Mouse (Mus musculus) midbrain, embryonic 14.5 days (tissue): Measurements from ENCODE around the gene Ptpra. TPM values are rescaled to one million over a fixed set of nuclear protein-coding genes. Genes with fewer than 3 reads are reported as not detected.
"Not testable (repeated sequence)": the region's sequence is repeated elsewhere in the genome, so short reads cannot be mapped to it uniquely, and the experiment has no call there.

Experiments
- ATAC-seq: fragments of 200-750 bp; cut with Nextera tagmentation; 2 replicates; pipeline ENCODE4 v1.8.0; 2017; ENCODE audit warnings: moderate number of reproducible peaks, moderate library complexity; ENCODE audit not compliant: low FRiP score, low TSS enrichment
- DNase-seq: peaks from one replicate; pipeline ENCODE4 v3.0.0-alpha.2; 2015
- H3K27ac ChIP-seq: fragments of 300-500 bp; sonication (generic); replicated peaks from 2 replicates; pipeline ENCODE4 v1.5.1; 2014; ENCODE audit warnings: mild to moderate bottlenecking, low read depth, low read length, moderate library complexity
- H3K27me3 ChIP-seq: fragments of 300-500 bp; sonication (generic); 2 replicates; pipeline ENCODE4 v1.6.1; 2014; ENCODE audit warnings: low read length, control low read depth, mixed read lengths; ENCODE audit not compliant: control insufficient read depth, insufficient read depth
- H3K36me3 ChIP-seq: fragments of 300-500 bp; sonication (generic); 2 replicates; pipeline ENCODE4 v1.6.1; 2014; ENCODE audit warnings: low read length, control low read depth; ENCODE audit not compliant: control insufficient read depth, insufficient read depth
- H3K4me1 ChIP-seq: fragments of 300-500 bp; sonication (generic); 2 replicates; pipeline ENCODE4 v1.6.1; 2014; ENCODE audit warnings: mild to moderate bottlenecking, antibody characterized with exemption, low read length, control low read depth; ENCODE audit not compliant: control insufficient read depth, insufficient read depth
- H3K4me2 ChIP-seq: fragments of 300-500 bp; sonication (generic); 2 replicates; pipeline ENCODE4 v1.6.1; 2014; ENCODE audit warnings: mild to moderate bottlenecking, low read length, moderate library complexity
- H3K4me3 ChIP-seq: fragments of 300-500 bp; sonication (generic); replicated peaks from 2 replicates; pipeline ENCODE4 v1.5.1; 2014; ENCODE audit warnings: low read depth, low read length
- H3K9ac ChIP-seq: fragments of 300-500 bp; sonication (generic); replicated peaks from 2 replicates; pipeline ENCODE4 v1.6.1; 2014; ENCODE audit warnings: mild to moderate bottlenecking, low read length, moderate library complexity
- H3K9me3 ChIP-seq: fragments of 300-500 bp; sonication (generic); 2 replicates; pipeline ENCODE4 v1.6.1; 2016; ENCODE audit warnings: low read length, control low read depth, mixed read lengths; ENCODE audit not compliant: control insufficient read depth
- WGBS: fragments of 180-500 bp; shearing (Covaris S2); extraction: QIAGEN DNeasy Blood & Tissue Kit; methylation state at CpG from one replicate; pipeline ENCODE4 v1.1.7; 2014; 5-methylcytosine and 5-hydroxymethylcytosine counted together
- polyA plus RNA-seq: library from polyadenylated mRNA; unstranded; fragments of >200 nt; fragmentation: Nextera tagmentation; extraction: Ambion mirVana; gene quantifications from 2 replicates; pipeline ENCODE4 v1.2.1, GENCODE M21; 2014

Gene Ptpra
- polyA plus RNA-seq, 1 experiment from 2014 or later, result 156 TPM

DNA sequence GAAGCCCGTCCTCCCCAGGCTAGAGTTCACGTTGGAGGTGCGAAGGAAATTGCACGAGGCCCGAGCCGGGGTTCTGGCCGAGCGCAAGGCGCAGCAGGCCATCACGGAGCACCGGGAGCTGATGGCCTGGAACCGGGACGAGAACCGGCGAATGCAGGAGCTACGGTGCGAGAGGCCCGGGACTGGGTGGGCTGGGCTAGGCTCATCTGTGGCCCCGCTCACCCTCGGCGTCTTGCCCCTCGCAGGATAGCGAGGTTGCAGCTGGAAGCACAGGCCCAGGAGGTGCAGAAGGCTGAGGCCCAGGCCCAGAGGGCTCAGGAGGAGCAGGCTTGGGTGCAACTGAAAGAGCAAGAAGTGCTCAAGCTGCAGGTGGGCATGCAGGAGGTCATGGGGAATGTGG, 114.0 kb downstream of the Ptpra start:
- Histone ChIP-seq H3K27me3 (no peaks in the 10 kb centered on the region), H3K4me3 (peak overlapping the region; percentile 88), H3K4me1 (peaks cover 12% of the 10 kb centered on the region), H3K27ac (peak overlapping the region; percentile 55; the same call in 1 of the 2 replicates), H3K9me3 (no peaks in the 10 kb centered on the region), H3K4me2 (peak overlapping the region; percentile 85), H3K36me3 (peaks cover 24% of the 10 kb centered on the region), H3K9ac (peak overlapping the region; percentile 93)
- peak; percentile 44 for ATAC-seq
- WGBS, result under 1% methylated on average over 23 of the region's 23 CpGs
- peak; percentile 28 for DNase-seq

- DNase-seq, result no peak
- Histone ChIP-seq H3K4me2 (peak overlapping the region; percentile 85; the same call in 1 of the 2 replicates), H3K27me3 (no peaks in the 10 kb centered on the region), H3K9ac (0 out of 2 replicates have a peak overlapping the region, but pooled peaks have one; percentile 93), H3K4me1 (peaks cover 12% of the 10 kb centered on the region), H3K4me3 (peak overlapping the region; percentile 88), H3K27ac (no peak overlapping the region), H3K9me3 (no peaks in the 10 kb centered on the region), H3K36me3 (peaks cover 24% of the 10 kb centered on the region)
- 79% methylated on average over 8 of the region's 8 CpGs for WGBS
- no peak for ATAC-seq
Measured at GRCm38 (mm10) chr2:130564983-130565382, 114.9 kb downstream of the Ptpra start.

DNA sequence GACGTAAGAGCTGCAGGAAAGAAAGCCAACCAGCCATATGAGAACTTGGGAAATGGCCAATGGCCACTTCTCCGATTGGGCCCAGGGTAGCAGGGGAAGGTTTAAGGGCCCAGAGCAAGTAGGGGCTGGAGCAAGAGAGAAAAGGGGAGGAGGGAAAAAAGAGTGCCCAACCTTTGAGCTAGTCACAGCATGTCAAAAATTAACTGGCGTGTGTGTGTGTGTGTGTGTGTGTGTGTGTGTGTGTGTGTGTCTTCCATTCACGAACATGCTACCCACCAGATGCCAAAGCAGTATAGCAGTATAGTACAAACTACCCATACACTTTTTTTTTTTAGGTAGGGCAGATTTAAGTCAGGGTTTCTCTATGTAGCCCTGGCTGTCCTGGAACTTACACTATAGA, 118.8 kb downstream of the Ptpra start:
- Histone ChIP-seq H3K27ac (no peak overlapping the region), H3K4me2 (no peak overlapping the region), H3K9ac (no peak overlapping the region), H3K27me3 (no peaks in the 10 kb centered on the region), H3K4me3 (no peak overlapping the region), H3K9me3 (no peaks in the 10 kb centered on the region), H3K36me3 (peaks cover 24% of the 10 kb centered on the region), H3K4me1 (peaks cover 9% of the 10 kb centered on the region)
- 80% methylated on average over 4 of the region's 4 CpGs for WGBS
- DNase-seq (no peak), ATAC-seq (no peak)

DNA sequence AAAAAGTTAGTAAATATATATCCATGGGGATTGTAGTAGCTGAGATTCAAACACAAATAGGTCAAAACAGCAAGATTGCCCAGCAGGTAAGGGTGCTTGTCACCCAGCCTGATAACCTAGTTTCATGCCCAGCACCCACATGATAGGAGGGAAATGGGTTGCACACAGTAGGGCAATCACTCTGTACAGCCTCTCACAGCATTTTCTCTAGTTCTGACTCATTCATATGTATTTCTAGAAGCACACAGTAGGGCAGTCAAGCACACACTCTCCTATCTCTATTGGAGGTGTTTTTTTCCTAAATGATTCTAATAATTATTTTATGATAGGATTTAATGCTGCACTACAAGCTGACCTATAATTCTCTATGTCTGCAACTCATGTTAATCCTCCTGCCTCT, 119.8 kb downstream of the Ptpra start:
- no peak overlapping the region for H3K9ac ChIP-seq

GRCm38 (mm10) chr2:130574960-130575359, 124.9 kb downstream of the Ptpra start:
- Histone ChIP-seq H3K4me1 (peaks cover 6% of the 10 kb centered on the region; the same call in 1 of the 2 replicates), H3K4me2 (no peak overlapping the region), H3K4me3 (no peak overlapping the region), H3K27me3 (peaks cover 50% of the 10 kb centered on the region), H3K9me3 (no peaks in the 10 kb centered on the region), H3K9ac (no peak overlapping the region), H3K27ac (no peak overlapping the region), H3K36me3 (no peaks in the 10 kb centered on the region)
- WGBS, result 86% methylated on average over 5 of the region's 5 CpGs
- DNase-seq (no peak), ATAC-seq (no peak)

More for the DNA sequence above, 119.8 kb downstream of the Ptpra start:
- Histone ChIP-seq H3K27ac (no peak overlapping the region), H3K4me1 (peaks cover 2% of the 10 kb centered on the region; the same call in 1 of the 2 replicates), H3K4me2 (no peak overlapping the region), H3K36me3 (peaks cover 23% of the 10 kb centered on the region), H3K27me3 (no peaks in the 10 kb centered on the region; the same call in 1 of the 2 replicates), H3K4me3 (no peak overlapping the region), H3K9me3 (no peaks in the 10 kb centered on the region)
- no peak for DNase-seq
- no peak for ATAC-seq

DNA sequence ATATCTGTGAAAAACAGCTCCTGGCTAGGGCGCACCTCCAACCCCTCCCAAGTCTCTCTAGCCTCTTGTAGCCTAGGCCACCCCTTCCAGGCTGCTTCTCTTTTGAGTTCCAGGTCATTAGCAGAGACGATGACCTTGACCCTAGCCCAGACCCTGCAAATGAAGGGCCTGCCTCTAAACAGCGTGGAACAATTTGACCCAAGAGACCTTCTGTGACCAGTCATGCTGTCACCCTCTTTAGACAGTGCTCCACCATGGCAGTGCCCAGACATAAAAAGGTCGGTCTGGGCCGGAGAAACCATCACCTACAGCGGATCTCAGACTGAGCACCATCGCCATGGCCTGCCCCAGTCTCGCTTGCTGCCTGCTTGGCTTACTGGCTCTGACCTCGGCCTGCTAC, 125.8 kb downstream of the Ptpra start, which contains the start of gene Oxt:
Gene Oxt, plus strand, starts transcription at position 301 of the 400 bp plus-strand sequence.
- peak within 1 kb of the TSS; percentile 44 for H3K4me2 ChIP-seq
- peaks cover 10% of the 10 kb centered on the region; the same call in 1 of the 2 replicates for H3K4me1 ChIP-seq
- no peak within 1 kb of the TSS for H3K27ac ChIP-seq
- ATAC-seq (no peak), DNase-seq (no peak)
- peaks cover 59% of the 10 kb centered on the region for H3K27me3 ChIP-seq
- no peaks in the 10 kb centered on the region for H3K36me3 ChIP-seq
- peak within 1 kb of the TSS; percentile 12; the same call in 1 of the 2 replicates for H3K9ac ChIP-seq
- H3K4me3 ChIP-seq, result peak within 1 kb of the TSS; percentile 21
- H3K9me3 ChIP-seq, result no peaks in the 10 kb centered on the region
- WGBS, result 44% methylated on average over 9 of the region's 9 CpGs

DNA sequence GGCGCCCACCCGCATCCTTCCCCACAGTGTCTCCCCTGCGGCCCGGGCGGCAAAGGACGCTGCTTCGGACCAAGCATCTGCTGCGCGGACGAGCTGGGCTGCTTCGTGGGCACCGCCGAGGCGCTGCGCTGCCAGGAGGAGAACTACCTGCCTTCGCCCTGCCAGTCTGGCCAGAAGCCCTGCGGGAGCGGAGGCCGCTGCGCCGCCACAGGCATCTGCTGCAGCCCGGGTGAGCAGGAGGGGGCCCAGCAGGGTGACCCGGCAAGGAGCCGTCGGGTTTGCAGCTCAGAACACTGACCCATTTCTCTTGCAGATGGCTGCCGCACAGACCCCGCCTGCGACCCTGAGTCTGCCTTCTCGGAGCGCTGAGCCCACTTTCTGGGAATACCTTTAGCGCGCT, 126.5 kb downstream of the Ptpra start:
- ATAC-seq, H3K9me3 ChIP-seq, H3K36me3 ChIP-seq, H3K27ac ChIP-seq: not testable (repeated sequence)
- peak overlapping the region; percentile 12; the same call in 1 of the 2 replicates for H3K9ac ChIP-seq
- H3K27me3 ChIP-seq, result peaks cover 66% of the 10 kb centered on the region
- 2% methylated on average over 32 of the region's 32 CpGs for whole genome bisulfite sequencing
- H3K4me3 ChIP-seq, result peak overlapping the region; percentile 21
- DNase-seq, result peak; percentile 9
- H3K4me2 ChIP-seq, result peak overlapping the region; percentile 44
- H3K4me1 ChIP-seq, result peaks cover 10% of the 10 kb centered on the region; the same call in 1 of the 2 replicates

DNA sequence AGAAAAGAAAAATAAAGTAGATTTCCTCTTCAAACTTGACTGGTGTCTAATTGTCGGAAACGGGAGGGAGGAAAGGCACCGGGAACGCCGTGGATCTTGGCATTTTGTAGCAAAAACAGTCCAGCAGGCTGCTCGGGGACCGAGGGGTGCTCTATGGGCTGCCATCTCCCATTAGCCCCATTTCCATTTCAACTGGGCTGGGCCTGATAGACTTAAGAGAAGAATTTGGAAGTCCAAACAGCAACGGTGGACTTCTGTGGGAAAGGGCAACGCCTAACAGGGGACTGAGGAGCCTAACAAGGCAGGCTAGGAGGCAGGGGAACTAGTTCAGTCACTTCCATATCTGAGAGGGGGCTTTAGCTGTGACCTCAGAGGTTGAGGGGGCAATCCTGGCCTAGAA, 126.9 kb downstream of the Ptpra start:
- H3K4me2 ChIP-seq, result peak overlapping the region; percentile 44; the same call in 1 of the 2 replicates
- WGBS, result 3% methylated on average over 9 of the region's 9 CpGs

GRCm38 (mm10) chr2:130577632-130578031, 127.6 kb downstream of the Ptpra start:
- no peak overlapping the region for H3K4me2 ChIP-seq
- ATAC-seq, result no peak

More for the DNA sequence above, 126.9 kb downstream of the Ptpra start:
- Histone ChIP-seq H3K9ac (no peak overlapping the region), H3K36me3 (no peaks in the 10 kb centered on the region), H3K27ac (no peak overlapping the region), H3K4me3 (0 out of 2 replicates have a peak overlapping the region, but pooled peaks have one; percentile 3), H3K27me3 (peaks cover 71% of the 10 kb centered on the region), H3K4me1 (peaks cover 10% of the 10 kb centered on the region; the same call in 1 of the 2 replicates), H3K9me3 (no peaks in the 10 kb centered on the region)
- no peak for ATAC-seq
- DNase-seq, result no peak

More at GRCm38 (mm10) chr2:130577632-130578031, 127.6 kb downstream of the Ptpra start:
- H3K9ac ChIP-seq, result no peak overlapping the region
- 3% methylated on average over 12 of the region's 12 CpGs for WGBS
- peak; percentile 26 for DNase-seq
- H3K27me3 ChIP-seq, result peaks cover 77% of the 10 kb centered on the region
- no peak overlapping the region for H3K4me3 ChIP-seq
- H3K27ac ChIP-seq, result no peak overlapping the region
- no peaks in the 10 kb centered on the region for H3K36me3 ChIP-seq
- peaks cover 10% of the 10 kb centered on the region; the same call in 1 of the 2 replicates for H3K4me1 ChIP-seq
- H3K9me3 ChIP-seq, result no peaks in the 10 kb centered on the region
